Mouse (Mus musculus): ENCODE measurements around the gene Masp1. TPM values are rescaled to one million over a fixed set of nuclear protein-coding genes. Genes with fewer than 3 reads are reported as not detected.

Masp1 gene
- polyA plus RNA-seq, 1 experiment = 16.5 TPM

GRCm38 (mm10) chr16:23533707-23534106, 13.1 kb upstream of the Masp1 start:
- TF ChIP-seq MAX (IDR thresholded peaks at IDR 0.05) (no peak), MYOG (IDR thresholded peaks at IDR 0.05; ENCODE audit: control insufficient read depth, extremely low read depth, insufficient read length) (no peak), MYOD1 (IDR thresholded peaks at IDR 0.05; ENCODE audit: control insufficient read depth, insufficient read length, low read depth) (no peak), CEBPB (IDR thresholded peaks at IDR 0.05; ENCODE audit: low read depth) (no peak)
- H3ac ChIP-seq (ENCODE audit: control insufficient read depth, insufficient read length, low read depth) = no peak overlapping the region

GRCm38 (mm10) chr16:23529186-23529585, 8.6 kb upstream of the Masp1 start:
- Histone ChIP-seq H3K36me3 (ENCODE audit: control insufficient read depth, insufficient read depth) (peaks cover 4% of the 10 kb centered on the region), H3K27me3 (ENCODE audit: control insufficient read depth, insufficient read depth, insufficient read length) (no peaks in the 10 kb centered on the region), H3ac (ENCODE audit: control insufficient read depth, insufficient read length, low read depth) (no peak overlapping the region), H3K4me3 (ENCODE audit: insufficient read depth, poor library complexity, severe bottlenecking) (no peak overlapping the region), H3K79me3 (ENCODE audit: low read depth) (peaks cover 1% of the 10 kb centered on the region), H3K79me2 (ENCODE audit: control insufficient read depth, insufficient read depth) (no peaks in the 10 kb centered on the region)
- no peak for TF ChIP-seq MYOG (IDR thresholded peaks at IDR 0.05; ENCODE audit: control insufficient read depth, extremely low read depth, insufficient read length)
- TF ChIP-seq MAX (IDR thresholded peaks at IDR 0.05) = no peak

More at GRCm38 (mm10) chr16:23533707-23534106, 13.1 kb upstream of the Masp1 start:
- H3K4me3 ChIP-seq (ENCODE audit: insufficient read depth, poor library complexity, severe bottlenecking) = no peak overlapping the region
- peaks cover 4% of the 10 kb centered on the region for H3K36me3 ChIP-seq (ENCODE audit: control insufficient read depth, insufficient read depth)
- no peaks in the 10 kb centered on the region for H3K79me3 ChIP-seq (ENCODE audit: low read depth)
- H3K27me3 ChIP-seq (ENCODE audit: control insufficient read depth, insufficient read depth, insufficient read length) = no peaks in the 10 kb centered on the region
- no peaks in the 10 kb centered on the region for H3K79me2 ChIP-seq (ENCODE audit: control insufficient read depth, insufficient read depth)

GRCm38 (mm10) chr16:23522081-23522480, 1.5 kb upstream of the Masp1 start:
- Histone ChIP-seq H3K27me3 (ENCODE audit: control insufficient read depth, insufficient read depth, insufficient read length) (no peaks in the 10 kb centered on the region), H3K79me2 (ENCODE audit: control insufficient read depth, insufficient read depth) (no peaks in the 10 kb centered on the region), H3ac (ENCODE audit: control insufficient read depth, insufficient read length, low read depth) (no peak overlapping the region), H3K79me3 (ENCODE audit: low read depth) (peaks cover 1% of the 10 kb centered on the region), H3K36me3 (ENCODE audit: control insufficient read depth, insufficient read depth) (no peaks in the 10 kb centered on the region), H3K4me3 (ENCODE audit: insufficient read depth, poor library complexity, severe bottlenecking) (no peak overlapping the region)
- TF ChIP-seq MYOG (IDR thresholded peaks at IDR 0.05; ENCODE audit: control insufficient read depth, extremely low read depth, insufficient read length) (no peak), CEBPB (IDR thresholded peaks at IDR 0.05; ENCODE audit: low read depth) (no peak), MAX (IDR thresholded peaks at IDR 0.05) (no peak), FOSL1 (IDR thresholded peaks at IDR 0.05; ENCODE audit: insufficient read depth, low read length, poor library complexity, severe bottlenecking) (no peak), CTCF (IDR thresholded peaks at IDR 0.05; ENCODE audit: control insufficient read depth, insufficient read depth, insufficient read length) (no peak), USF1 (IDR thresholded peaks at IDR 0.05; ENCODE audit: low read depth) (no peak), MYOD1 (IDR thresholded peaks at IDR 0.05; ENCODE audit: control insufficient read depth, insufficient read length, low read depth) (no peak)

GRCm38 (mm10) chr16:23521092-23521491, 477 bp upstream of the Masp1 start:
- Histone ChIP-seq H3ac (ENCODE audit: control insufficient read depth, insufficient read length, low read depth) (no peak overlapping the region), H3K4me3 (ENCODE audit: insufficient read depth, poor library complexity, severe bottlenecking) (no peak overlapping the region), H3K36me3 (ENCODE audit: control insufficient read depth, insufficient read depth) (no peaks in the 10 kb centered on the region), H3K79me2 (ENCODE audit: control insufficient read depth, insufficient read depth) (no peaks in the 10 kb centered on the region), H3K27me3 (ENCODE audit: control insufficient read depth, insufficient read depth, insufficient read length) (no peaks in the 10 kb centered on the region), H3K79me3 (ENCODE audit: low read depth) (peaks cover 1% of the 10 kb centered on the region)
- TF ChIP-seq USF1 (IDR thresholded peaks at IDR 0.05; ENCODE audit: low read depth) = no peak
- no peak for TF ChIP-seq CEBPB (IDR thresholded peaks at IDR 0.05; ENCODE audit: low read depth)
- no peak for TF ChIP-seq FOSL1 (IDR thresholded peaks at IDR 0.05; ENCODE audit: insufficient read depth, low read length, poor library complexity, severe bottlenecking)
- TF ChIP-seq MYOD1 (IDR thresholded peaks at IDR 0.05; ENCODE audit: control insufficient read depth, insufficient read length, low read depth) = no peak
- no peak for TF ChIP-seq CTCF (IDR thresholded peaks at IDR 0.05; ENCODE audit: control insufficient read depth, insufficient read depth, insufficient read length)
- no peak for TF ChIP-seq MYOG (IDR thresholded peaks at IDR 0.05; ENCODE audit: control insufficient read depth, extremely low read depth, insufficient read length)
- TF ChIP-seq MAX (IDR thresholded peaks at IDR 0.05) = no peak

- H3K27me3 ChIP-seq (ENCODE audit: control insufficient read depth, insufficient read depth, insufficient read length) = no peaks in the 10 kb centered on the region
- TF ChIP-seq CEBPB (IDR thresholded peaks at IDR 0.05; ENCODE audit: low read depth) = no peak
- no peak for TF ChIP-seq MYOD1 (IDR thresholded peaks at IDR 0.05; ENCODE audit: control insufficient read depth, insufficient read length, low read depth)
- no peak for TF ChIP-seq FOSL1 (IDR thresholded peaks at IDR 0.05; ENCODE audit: insufficient read depth, low read length, poor library complexity, severe bottlenecking)
- TF ChIP-seq USF1 (IDR thresholded peaks at IDR 0.05; ENCODE audit: low read depth) = no peak
- TF ChIP-seq MAX (IDR thresholded peaks at IDR 0.05) = no peak
- no peak for TF ChIP-seq CTCF (IDR thresholded peaks at IDR 0.05; ENCODE audit: control insufficient read depth, insufficient read depth, insufficient read length)
- TF ChIP-seq MYOG (IDR thresholded peaks at IDR 0.05; ENCODE audit: control insufficient read depth, extremely low read depth, insufficient read length) = no peak
- no peaks in the 10 kb centered on the region for H3K36me3 ChIP-seq (ENCODE audit: control insufficient read depth, insufficient read depth)
- H3K79me2 ChIP-seq (ENCODE audit: control insufficient read depth, insufficient read depth) = no peaks in the 10 kb centered on the region
- H3K4me3 ChIP-seq (ENCODE audit: insufficient read depth, poor library complexity, severe bottlenecking) = peak overlapping the region; percentile 38
- H3K79me3 ChIP-seq (ENCODE audit: low read depth) = no peaks in the 10 kb centered on the region
- peak overlapping the region; percentile 18 for H3ac ChIP-seq (ENCODE audit: control insufficient read depth, insufficient read length, low read depth)
Observed at GRCm38 (mm10) chr16:23519771-23520170, 844 bp downstream of the Masp1 start.

GRCm38 (mm10) chr16:23518567-23519369, 1.8 kb downstream of the Masp1 start:
- TF ChIP-seq USF1 (IDR thresholded peaks at IDR 0.05; ENCODE audit: low read depth) (peak; percentile 86), FOSL1 (IDR thresholded peaks at IDR 0.05; ENCODE audit: insufficient read depth, low read length, poor library complexity, severe bottlenecking) (no peak), CTCF (IDR thresholded peaks at IDR 0.05; ENCODE audit: control insufficient read depth, insufficient read depth, insufficient read length) (no peak), MYOG (IDR thresholded peaks at IDR 0.05; ENCODE audit: control insufficient read depth, extremely low read depth, insufficient read length) (no peak), CEBPB (IDR thresholded peaks at IDR 0.05; ENCODE audit: low read depth) (peak; percentile 95), MYOD1 (IDR thresholded peaks at IDR 0.05; ENCODE audit: control insufficient read depth, insufficient read length, low read depth) (no peak), MAX (IDR thresholded peaks at IDR 0.05) (no peak)
- H3K79me2 ChIP-seq (ENCODE audit: control insufficient read depth, insufficient read depth) = no peaks in the 10 kb centered on the region
- H3K4me3 ChIP-seq (ENCODE audit: insufficient read depth, poor library complexity, severe bottlenecking) = no peak overlapping the region
- no peaks in the 10 kb centered on the region for H3K36me3 ChIP-seq (ENCODE audit: control insufficient read depth, insufficient read depth)
- H3K79me3 ChIP-seq (ENCODE audit: low read depth) = no peaks in the 10 kb centered on the region
- no peaks in the 10 kb centered on the region for H3K27me3 ChIP-seq (ENCODE audit: control insufficient read depth, insufficient read depth, insufficient read length)
- H3ac ChIP-seq (ENCODE audit: control insufficient read depth, insufficient read length, low read depth) = peak overlapping the region; percentile 13

Data from C2C12 (cell line).